Mouse (Mus musculus): ENCODE data around the gene Parp6. TPM values are rescaled to one million over a fixed set of nuclear protein-coding genes. Genes with fewer than 3 reads are reported as not detected.

Gene Parp6
- polyA plus RNA-seq, 1 experiment from 2014 or later: 24.1 TPM

DNA sequence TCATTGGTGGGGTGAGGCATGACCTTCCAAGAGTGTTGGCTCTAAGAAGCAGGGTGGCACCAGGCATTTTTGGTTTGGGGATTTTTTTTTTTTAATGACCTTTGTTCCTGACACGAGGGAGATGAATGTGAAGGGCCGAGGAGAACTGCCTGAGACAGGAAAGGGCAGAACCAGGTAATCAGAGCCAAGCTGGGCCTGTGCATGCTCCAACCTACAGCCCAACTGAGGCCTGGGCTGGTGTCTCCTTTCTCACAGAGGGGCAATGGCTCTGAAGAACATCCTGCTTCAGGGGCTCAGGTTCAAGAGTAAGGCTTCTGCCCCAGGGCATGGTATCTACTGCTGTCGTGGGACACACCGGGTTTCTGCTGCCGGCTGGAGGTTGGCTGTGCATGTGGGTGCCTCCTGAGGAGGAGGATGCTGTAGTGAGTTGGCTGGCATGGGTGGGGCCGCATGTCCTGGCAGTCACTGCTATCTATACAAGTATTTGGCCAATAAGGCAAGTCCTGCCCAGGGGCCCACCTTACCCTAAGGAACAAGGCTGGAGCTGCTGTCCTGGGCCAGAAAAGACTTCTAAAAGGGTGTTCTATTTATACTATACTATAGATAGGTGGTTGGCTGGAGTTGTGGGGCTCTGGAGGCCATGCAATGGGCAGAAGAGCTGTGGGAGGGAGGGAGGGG, 44.4 kb downstream of the Parp6 start:
- Histone ChIP-seq H3K9me3 (replicated peaks; ENCODE audit: control insufficient read depth, low read length) (no peaks in the 10 kb centered on the region), H3K4me2 (ENCODE audit: low read depth, low read length) (peak overlapping the region; percentile 62), H3K4me3 (ENCODE audit: low read length) (peak overlapping the region; percentile 41), H3K27ac (ENCODE audit: low read length) (peak overlapping the region; percentile 99), H3K9ac (ENCODE audit: low read length) (peak overlapping the region; percentile 67), H3K36me3 (ENCODE audit: control insufficient read depth, insufficient read depth) (peaks cover 22% of the 10 kb centered on the region), H3K27me3 (ENCODE audit: control insufficient read depth, insufficient read depth, low read length) (no peaks in the 10 kb centered on the region), H3K4me1 (ENCODE audit: control insufficient read depth, insufficient read depth, low read length) (peaks cover 74% of the 10 kb centered on the region)
- ATAC-seq (replicated peaks; ENCODE audit: extremely low read depth, insufficient read depth, low FRiP score): 0 out of 2 replicates have a peak, but pooled peaks have one; percentile 13
- WGBS: 33% methylated on average over 6 of the region's 6 CpGs

DNA sequence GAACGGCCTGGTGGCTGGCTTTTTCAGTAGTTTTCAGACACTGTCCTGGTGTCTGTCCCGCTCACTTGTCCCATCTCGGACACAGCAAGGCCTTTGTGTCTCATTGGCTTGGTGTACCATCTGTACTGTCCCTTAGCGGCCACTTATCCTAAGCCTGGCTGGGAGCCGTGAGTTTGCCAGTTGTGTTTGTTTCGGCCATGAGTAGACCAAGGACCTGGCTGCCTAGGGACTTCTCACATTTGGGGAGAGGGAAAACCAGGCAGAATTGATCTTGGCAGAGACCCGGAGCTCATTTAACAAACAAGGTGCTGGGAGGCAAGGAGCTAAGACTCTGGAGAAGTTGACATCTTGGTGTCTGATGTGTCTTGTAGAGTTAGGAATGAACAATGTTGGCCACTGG, 46.1 kb downstream of the Parp6 start:
- Histone ChIP-seq H3K9ac (ENCODE audit: low read length) (peak overlapping the region; percentile 33; the same call in 1 of the 2 replicates), H3K27ac (ENCODE audit: low read length) (peak overlapping the region; percentile 55), H3K4me2 (ENCODE audit: low read depth, low read length) (peak overlapping the region; percentile 25), H3K4me1 (ENCODE audit: control insufficient read depth, insufficient read depth, low read length) (peaks cover 84% of the 10 kb centered on the region), H3K9me3 (replicated peaks; ENCODE audit: control insufficient read depth, low read length) (no peaks in the 10 kb centered on the region), H3K27me3 (ENCODE audit: control insufficient read depth, insufficient read depth, low read length) (no peaks in the 10 kb centered on the region), H3K36me3 (ENCODE audit: control insufficient read depth, insufficient read depth) (peaks cover 40% of the 10 kb centered on the region), H3K4me3 (ENCODE audit: low read length) (no peak overlapping the region)
- 63% methylated on average over 7 of the region's 7 CpGs for WGBS
- ATAC-seq (replicated peaks; ENCODE audit: extremely low read depth, insufficient read depth, low FRiP score): no peak

DNA sequence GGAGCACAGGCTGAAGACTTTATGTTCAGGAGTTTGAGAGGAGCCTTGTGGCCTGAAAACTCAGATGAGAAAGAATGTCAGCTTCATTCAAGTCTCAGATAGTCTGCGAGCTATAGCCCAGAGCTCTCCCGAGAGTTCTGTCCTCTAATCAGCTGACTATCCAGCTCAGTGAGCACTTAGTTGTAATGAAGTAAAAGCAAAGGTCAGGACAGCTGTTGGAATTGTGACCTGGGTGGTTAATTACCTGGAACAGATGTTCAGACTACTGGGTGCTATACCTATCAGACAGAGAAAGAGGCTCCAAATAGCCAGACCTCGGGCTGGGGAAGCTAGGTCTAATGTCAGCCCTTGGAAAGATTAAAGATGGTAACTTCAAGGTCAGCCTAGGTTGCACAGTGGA, 46.9 kb downstream of the Parp6 start:
- Histone ChIP-seq H3K4me2 (ENCODE audit: low read depth, low read length) (peak overlapping the region; percentile 32), H3K27me3 (ENCODE audit: control insufficient read depth, insufficient read depth, low read length) (no peaks in the 10 kb centered on the region), H3K4me1 (ENCODE audit: control insufficient read depth, insufficient read depth, low read length) (peaks cover 82% of the 10 kb centered on the region), H3K27ac (ENCODE audit: low read length) (peak overlapping the region; percentile 71), H3K9ac (ENCODE audit: low read length) (no peak overlapping the region), H3K9me3 (replicated peaks; ENCODE audit: control insufficient read depth, low read length) (no peaks in the 10 kb centered on the region), H3K36me3 (ENCODE audit: control insufficient read depth, insufficient read depth) (peaks cover 47% of the 10 kb centered on the region), H3K4me3 (ENCODE audit: low read length) (no peak overlapping the region)
- ATAC-seq (replicated peaks; ENCODE audit: extremely low read depth, insufficient read depth, low FRiP score): no peak
- 46% methylated on average over 3 of the region's 3 CpGs for WGBS

DNA sequence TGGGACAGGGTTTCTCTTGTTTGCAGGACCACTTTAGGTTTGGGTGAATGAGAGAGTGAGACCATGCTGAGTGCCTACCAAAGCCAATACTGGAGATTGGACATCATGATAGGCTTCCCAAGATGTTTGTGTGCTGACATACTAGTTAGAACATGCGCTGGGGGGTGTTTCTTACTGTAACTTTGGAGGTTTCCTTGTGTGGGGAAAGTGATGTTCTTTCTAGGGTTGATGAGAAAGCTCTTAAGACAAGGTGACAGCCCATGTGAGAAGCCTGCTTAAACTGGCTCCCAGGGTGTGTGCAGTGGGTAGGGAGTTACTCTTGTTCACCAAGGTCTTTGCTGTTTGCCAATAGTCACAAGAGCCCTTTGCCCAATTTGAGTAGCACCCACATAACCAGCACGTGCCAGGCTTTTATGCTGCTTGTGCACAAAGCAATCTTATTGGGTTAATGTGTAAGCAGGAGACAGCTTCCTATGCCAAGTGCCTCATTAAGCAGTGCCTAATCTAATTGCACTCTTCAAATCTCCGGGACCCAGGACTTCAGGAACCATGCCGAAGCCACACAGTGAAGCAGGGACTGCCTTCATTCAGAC, 47.7 kb downstream of the Parp6 start:
- H3K4me1 ChIP-seq (ENCODE audit: control insufficient read depth, insufficient read depth, low read length): peaks cover 74% of the 10 kb centered on the region
- 0 out of 2 replicates have a peak overlapping the region, but pooled peaks have one; percentile 12 for H3K9ac ChIP-seq (ENCODE audit: low read length)
- no peak overlapping the region for H3K4me3 ChIP-seq (ENCODE audit: low read length)
- no peaks in the 10 kb centered on the region for H3K27me3 ChIP-seq (ENCODE audit: control insufficient read depth, insufficient read depth, low read length)
- H3K36me3 ChIP-seq (ENCODE audit: control insufficient read depth, insufficient read depth): peaks cover 53% of the 10 kb centered on the region
- WGBS: 65% methylated on average over 4 of the region's 4 CpGs
- ATAC-seq (replicated peaks; ENCODE audit: extremely low read depth, insufficient read depth, low FRiP score): no peak
- no peaks in the 10 kb centered on the region for H3K9me3 ChIP-seq (replicated peaks; ENCODE audit: control insufficient read depth, low read length)
- peak overlapping the region; percentile 71 for H3K27ac ChIP-seq (ENCODE audit: low read length)
- H3K4me2 ChIP-seq (ENCODE audit: low read depth, low read length): no peak overlapping the region

DNA sequence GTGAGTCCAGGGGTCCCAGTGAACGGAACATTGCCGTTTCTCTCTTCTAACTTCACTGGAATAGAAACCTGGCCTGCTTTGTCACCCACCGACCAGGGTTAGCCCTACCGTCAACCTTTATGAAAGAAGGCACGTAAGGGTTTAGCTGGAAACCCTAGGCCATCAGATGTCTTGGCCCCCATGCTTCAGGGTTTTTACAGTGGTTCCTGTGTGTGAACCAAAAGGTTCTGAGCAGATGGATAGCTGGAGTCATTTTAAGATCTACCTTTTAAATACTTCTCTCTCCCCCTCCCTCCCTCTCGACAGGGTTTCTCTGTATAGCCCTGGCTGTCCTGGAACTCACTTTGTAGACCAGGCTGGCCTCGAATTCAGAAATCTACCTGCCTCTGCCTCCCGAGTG, 48.9 kb downstream of the Parp6 start:
- peak overlapping the region; percentile 86 for H3K27ac ChIP-seq (ENCODE audit: low read length)
- no peaks in the 10 kb centered on the region for H3K27me3 ChIP-seq (ENCODE audit: control insufficient read depth, insufficient read depth, low read length)
- H3K9ac ChIP-seq (ENCODE audit: low read length): no peak overlapping the region
- peaks cover 64% of the 10 kb centered on the region for H3K4me1 ChIP-seq (ENCODE audit: control insufficient read depth, insufficient read depth, low read length)
- no peaks in the 10 kb centered on the region for H3K9me3 ChIP-seq (replicated peaks; ENCODE audit: control insufficient read depth, low read length)
- no peak overlapping the region for H3K4me2 ChIP-seq (ENCODE audit: low read depth, low read length)
- ATAC-seq (replicated peaks; ENCODE audit: extremely low read depth, insufficient read depth, low FRiP score): no peak
- WGBS: 83% methylated on average over 8 of the region's 8 CpGs
- no peak overlapping the region for H3K4me3 ChIP-seq (ENCODE audit: low read length)
- H3K36me3 ChIP-seq (ENCODE audit: control insufficient read depth, insufficient read depth): peaks cover 64% of the 10 kb centered on the region

DNA sequence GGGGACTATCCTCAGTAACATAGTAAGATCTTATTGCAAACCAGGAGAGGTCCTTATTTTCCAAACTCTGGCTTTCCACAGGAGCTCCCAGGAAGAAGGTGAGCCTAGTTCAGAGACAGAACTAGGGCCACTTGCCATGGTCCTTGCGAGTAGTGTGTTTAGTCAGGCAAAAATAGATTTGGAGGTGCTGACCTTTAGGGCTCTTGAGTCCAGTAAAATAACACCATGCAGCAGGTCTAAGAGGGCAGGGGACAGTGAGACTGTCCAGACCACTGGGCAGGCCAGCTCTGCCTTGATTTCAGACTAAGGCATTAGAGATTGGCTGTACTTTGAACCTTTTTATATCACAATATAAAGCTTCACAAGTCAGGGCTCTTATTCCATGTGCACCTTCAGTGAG, 49.7 kb downstream of the Parp6 start:
- peaks cover 72% of the 10 kb centered on the region for H3K36me3 ChIP-seq (ENCODE audit: control insufficient read depth, insufficient read depth)
- H3K27ac ChIP-seq (ENCODE audit: low read length): peak overlapping the region; percentile 86
- peak overlapping the region; percentile 29; the same call in 1 of the 2 replicates for H3K4me2 ChIP-seq (ENCODE audit: low read depth, low read length)
- 51% methylated on average over 1 of the region's 1 CpGs for WGBS
- H3K4me1 ChIP-seq (ENCODE audit: control insufficient read depth, insufficient read depth, low read length): peaks cover 64% of the 10 kb centered on the region
- no peaks in the 10 kb centered on the region for H3K27me3 ChIP-seq (ENCODE audit: control insufficient read depth, insufficient read depth, low read length)
- no peak overlapping the region for H3K4me3 ChIP-seq (ENCODE audit: low read length)
- no peak overlapping the region for H3K9ac ChIP-seq (ENCODE audit: low read length)
- no peaks in the 10 kb centered on the region for H3K9me3 ChIP-seq (replicated peaks; ENCODE audit: control insufficient read depth, low read length)
- no peak; the same call in 1 of the 2 replicates for ATAC-seq (replicated peaks; ENCODE audit: extremely low read depth, insufficient read depth, low FRiP score)

DNA sequence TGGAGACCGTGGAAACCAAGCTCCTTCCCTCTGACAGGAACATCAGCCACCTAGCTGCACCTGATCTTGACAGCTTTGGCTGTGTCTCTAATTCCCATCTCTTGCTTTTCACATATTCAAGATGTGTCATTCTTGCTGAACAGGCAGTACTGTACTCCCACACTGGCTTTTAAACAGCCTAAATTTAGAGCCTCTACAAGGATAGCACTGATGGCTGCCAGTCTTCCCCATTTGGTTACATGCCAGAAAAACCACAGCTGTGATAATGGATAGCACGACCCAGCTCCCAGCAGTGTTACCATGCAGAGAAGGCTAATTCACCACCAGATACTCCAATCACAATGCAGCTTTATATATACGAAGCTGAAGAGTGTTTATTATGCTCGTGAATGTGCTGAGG, 50.2 kb downstream of the Parp6 start:
- peak overlapping the region; percentile 29; the same call in 1 of the 2 replicates for H3K4me2 ChIP-seq (ENCODE audit: low read depth, low read length)
- peak overlapping the region; percentile 86 for H3K27ac ChIP-seq (ENCODE audit: low read length)
- H3K4me1 ChIP-seq (ENCODE audit: control insufficient read depth, insufficient read depth, low read length): peaks cover 65% of the 10 kb centered on the region

DNA sequence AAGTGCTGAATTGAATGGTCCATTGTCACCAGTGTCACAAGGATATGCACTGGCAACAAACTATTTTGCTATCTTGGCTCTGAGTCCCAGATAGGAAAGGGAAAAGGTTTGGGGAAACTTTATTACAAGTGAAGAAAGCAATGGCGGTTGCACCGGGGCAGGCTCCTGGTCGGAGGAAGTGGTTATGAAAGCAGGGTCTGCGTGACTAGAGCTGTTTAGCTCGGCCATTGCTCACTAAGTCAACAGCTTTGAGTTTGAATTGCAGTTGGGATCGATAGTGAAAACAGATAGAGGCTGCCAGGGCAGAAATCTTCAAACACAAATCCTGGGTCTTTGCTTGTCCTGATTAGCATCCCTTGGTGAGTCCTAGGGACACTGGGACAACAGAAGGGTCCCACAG, 50.8 kb downstream of the Parp6 start:
- H3K4me3 ChIP-seq (ENCODE audit: low read length): no peak overlapping the region
- H3K27me3 ChIP-seq (ENCODE audit: control insufficient read depth, insufficient read depth, low read length): no peaks in the 10 kb centered on the region
- H3K9me3 ChIP-seq (replicated peaks; ENCODE audit: control insufficient read depth, low read length): no peaks in the 10 kb centered on the region
- H3K4me2 ChIP-seq (ENCODE audit: low read depth, low read length): no peak overlapping the region
- H3K9ac ChIP-seq (ENCODE audit: low read length): no peak overlapping the region
- peak overlapping the region; percentile 86 for H3K27ac ChIP-seq (ENCODE audit: low read length)
- no peak for ATAC-seq (replicated peaks; ENCODE audit: extremely low read depth, insufficient read depth, low FRiP score)
- 84% methylated on average over 6 of the region's 6 CpGs for WGBS
- peaks cover 82% of the 10 kb centered on the region for H3K36me3 ChIP-seq (ENCODE audit: control insufficient read depth, insufficient read depth)
- peaks cover 65% of the 10 kb centered on the region for H3K4me1 ChIP-seq (ENCODE audit: control insufficient read depth, insufficient read depth, low read length)

More for the DNA sequence above, 50.2 kb downstream of the Parp6 start:
- no peak overlapping the region for H3K4me3 ChIP-seq (ENCODE audit: low read length)
- 42% methylated on average over 4 of the region's 4 CpGs for WGBS
- H3K9ac ChIP-seq (ENCODE audit: low read length): no peak overlapping the region
- no peaks in the 10 kb centered on the region for H3K27me3 ChIP-seq (ENCODE audit: control insufficient read depth, insufficient read depth, low read length)
- ATAC-seq (replicated peaks; ENCODE audit: extremely low read depth, insufficient read depth, low FRiP score): peak; percentile 68
- no peaks in the 10 kb centered on the region for H3K9me3 ChIP-seq (replicated peaks; ENCODE audit: control insufficient read depth, low read length)
- peaks cover 76% of the 10 kb centered on the region for H3K36me3 ChIP-seq (ENCODE audit: control insufficient read depth, insufficient read depth)

DNA sequence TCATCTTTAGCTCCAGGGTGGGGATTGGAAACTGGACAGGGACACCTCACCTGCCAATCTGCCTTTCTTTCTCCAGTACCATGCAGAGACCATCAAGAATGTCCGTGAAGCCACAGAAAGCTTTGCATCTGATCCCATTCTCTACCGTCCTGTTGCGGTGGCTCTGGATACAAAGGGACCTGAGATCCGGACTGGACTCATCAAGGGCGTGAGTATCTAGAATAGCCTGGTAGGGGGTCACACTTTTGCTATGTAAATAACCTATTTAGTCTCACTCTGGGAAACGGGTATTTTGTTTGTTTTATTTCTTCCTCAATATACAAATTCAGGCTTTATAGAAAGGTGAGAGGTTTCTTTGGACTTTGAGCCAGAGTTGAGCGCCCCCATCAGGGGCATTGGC, 51.4 kb downstream of the Parp6 start:
- H3K4me2 ChIP-seq (ENCODE audit: low read depth, low read length): no peak overlapping the region
- H3K9ac ChIP-seq (ENCODE audit: low read length): no peak overlapping the region
- H3K27me3 ChIP-seq (ENCODE audit: control insufficient read depth, insufficient read depth, low read length): no peaks in the 10 kb centered on the region
- no peaks in the 10 kb centered on the region for H3K9me3 ChIP-seq (replicated peaks; ENCODE audit: control insufficient read depth, low read length)
- no peak for ATAC-seq (replicated peaks; ENCODE audit: extremely low read depth, insufficient read depth, low FRiP score)
- H3K27ac ChIP-seq (ENCODE audit: low read length): no peak overlapping the region
- peaks cover 62% of the 10 kb centered on the region for H3K4me1 ChIP-seq (ENCODE audit: control insufficient read depth, insufficient read depth, low read length)
- H3K4me3 ChIP-seq (ENCODE audit: low read length): no peak overlapping the region
- 84% methylated on average over 7 of the region's 7 CpGs for WGBS
- H3K36me3 ChIP-seq (ENCODE audit: control insufficient read depth, insufficient read depth): peaks cover 84% of the 10 kb centered on the region
